Mouse (Mus musculus): ENCODE results near the gene Srgap3. TPM values are rescaled to one million over a fixed set of nuclear protein-coding genes. Genes with fewer than 3 reads are reported as not detected.

Gene Srgap3
- total and polyA plus RNA-seq, 2 experiments from 2014 or later = 0.33 TPM; not detected in 1

- Histone ChIP-seq H3K4me1 (ENCODE audit: control insufficient read depth, insufficient read depth) (no peaks in the 10 kb centered on the region; the same call in 1 of the 2 replicates), H3K36me3 (replicated peaks; ENCODE audit: control insufficient read depth, insufficient read depth, low read length) (no peaks in the 10 kb centered on the region), H3K27ac (ENCODE audit: low read depth) (no peak overlapping the region), H3K9me3 (replicated peaks; ENCODE audit: control insufficient read depth, low read length) (no peaks in the 10 kb centered on the region), H3K27me3 (ENCODE audit: control insufficient read depth, insufficient read depth, low read length) (no peaks in the 10 kb centered on the region), H3K4me3 (ENCODE audit: low read depth, low read length) (no peak overlapping the region), H3K4me2 (ENCODE audit: low read depth, low read length) (no peak overlapping the region), H3K9ac (replicated peaks; ENCODE audit: low read depth, low read length) (no peak overlapping the region)
- ATAC-seq (ENCODE audit: insufficient read depth, low read depth) (no peak), DNase-seq (ENCODE audit: low spot score) (no peak)
- WGBS = 61% methylated on average over 11 of the region's 11 CpGs
- TF ChIP-seq CTCF (IDR thresholded peaks at IDR 0.05; ENCODE audit: low read depth) (no peak), EP300 (IDR thresholded peaks at IDR 0.05; ENCODE audit: low read depth) (no peak)
Measured at GRCm38 (mm10) chr6:112957583-112958280, 10.7 kb upstream of the Srgap3 start.

GRCm38 (mm10) chr6:112955773-112956172 lies 8.7 kb upstream of the Srgap3 start:
- Histone ChIP-seq H3K27ac (ENCODE audit: low read depth) (no peak overlapping the region), H3K4me2 (ENCODE audit: low read depth, low read length) (no peak overlapping the region), H3K36me3 (replicated peaks; ENCODE audit: control insufficient read depth, insufficient read depth, low read length) (no peaks in the 10 kb centered on the region), H3K9ac (replicated peaks; ENCODE audit: low read depth, low read length) (no peak overlapping the region), H3K4me3 (ENCODE audit: low read depth, low read length) (no peak overlapping the region), H3K9me3 (replicated peaks; ENCODE audit: control insufficient read depth, low read length) (no peaks in the 10 kb centered on the region), H3K4me1 (ENCODE audit: control insufficient read depth, insufficient read depth) (no peaks in the 10 kb centered on the region; the same call in 1 of the 2 replicates), H3K27me3 (ENCODE audit: control insufficient read depth, insufficient read depth, low read length) (no peaks in the 10 kb centered on the region)
- no peak for DNase-seq (ENCODE audit: low spot score)
- WGBS = 22% methylated on average over 2 of the region's 2 CpGs
- TF ChIP-seq CTCF (IDR thresholded peaks at IDR 0.05; ENCODE audit: low read depth) (no peak), EP300 (IDR thresholded peaks at IDR 0.05; ENCODE audit: low read depth) (no peak)
- ATAC-seq (ENCODE audit: insufficient read depth, low read depth) = no peak

GRCm38 (mm10) chr6:112953905-112954304 lies 6.8 kb upstream of the Srgap3 start:
- Histone ChIP-seq H3K36me3 (replicated peaks; ENCODE audit: control insufficient read depth, insufficient read depth, low read length) (no peaks in the 10 kb centered on the region), H3K4me1 (ENCODE audit: control insufficient read depth, insufficient read depth) (no peaks in the 10 kb centered on the region; the same call in 1 of the 2 replicates), H3K9me3 (replicated peaks; ENCODE audit: control insufficient read depth, low read length) (no peaks in the 10 kb centered on the region), H3K4me2 (ENCODE audit: low read depth, low read length) (no peak overlapping the region), H3K27ac (ENCODE audit: low read depth) (no peak overlapping the region), H3K27me3 (ENCODE audit: control insufficient read depth, insufficient read depth, low read length) (no peaks in the 10 kb centered on the region), H3K4me3 (ENCODE audit: low read depth, low read length) (no peak overlapping the region), H3K9ac (replicated peaks; ENCODE audit: low read depth, low read length) (no peak overlapping the region)
- 68% methylated on average over 7 of the region's 7 CpGs for WGBS
- ATAC-seq (ENCODE audit: insufficient read depth, low read depth) (no peak), DNase-seq (ENCODE audit: low spot score) (no peak)
- TF ChIP-seq EP300 (IDR thresholded peaks at IDR 0.05; ENCODE audit: low read depth) (no peak), CTCF (IDR thresholded peaks at IDR 0.05; ENCODE audit: low read depth) (no peak)

- Histone ChIP-seq H3K27me3 (ENCODE audit: control insufficient read depth, insufficient read depth, low read length) (no peaks in the 10 kb centered on the region), H3K4me3 (ENCODE audit: low read depth, low read length) (no peak overlapping the region), H3K4me1 (ENCODE audit: control insufficient read depth, insufficient read depth) (no peaks in the 10 kb centered on the region; the same call in 1 of the 2 replicates), H3K9me3 (replicated peaks; ENCODE audit: control insufficient read depth, low read length) (no peaks in the 10 kb centered on the region), H3K36me3 (replicated peaks; ENCODE audit: control insufficient read depth, insufficient read depth, low read length) (no peaks in the 10 kb centered on the region), H3K4me2 (ENCODE audit: low read depth, low read length) (no peak overlapping the region), H3K27ac (ENCODE audit: low read depth) (no peak overlapping the region), H3K9ac (replicated peaks; ENCODE audit: low read depth, low read length) (no peak overlapping the region)
- TF ChIP-seq CTCF (IDR thresholded peaks at IDR 0.05; ENCODE audit: low read depth) (no peak), EP300 (IDR thresholded peaks at IDR 0.05; ENCODE audit: low read depth) (no peak)
- DNase-seq (ENCODE audit: low spot score) (no peak), ATAC-seq (ENCODE audit: insufficient read depth, low read depth) (no peak)
- 85% methylated on average over 2 of the region's 2 CpGs for WGBS
Measured at GRCm38 (mm10) chr6:112951254-112951653, 4.2 kb upstream of the Srgap3 start.

DNA sequence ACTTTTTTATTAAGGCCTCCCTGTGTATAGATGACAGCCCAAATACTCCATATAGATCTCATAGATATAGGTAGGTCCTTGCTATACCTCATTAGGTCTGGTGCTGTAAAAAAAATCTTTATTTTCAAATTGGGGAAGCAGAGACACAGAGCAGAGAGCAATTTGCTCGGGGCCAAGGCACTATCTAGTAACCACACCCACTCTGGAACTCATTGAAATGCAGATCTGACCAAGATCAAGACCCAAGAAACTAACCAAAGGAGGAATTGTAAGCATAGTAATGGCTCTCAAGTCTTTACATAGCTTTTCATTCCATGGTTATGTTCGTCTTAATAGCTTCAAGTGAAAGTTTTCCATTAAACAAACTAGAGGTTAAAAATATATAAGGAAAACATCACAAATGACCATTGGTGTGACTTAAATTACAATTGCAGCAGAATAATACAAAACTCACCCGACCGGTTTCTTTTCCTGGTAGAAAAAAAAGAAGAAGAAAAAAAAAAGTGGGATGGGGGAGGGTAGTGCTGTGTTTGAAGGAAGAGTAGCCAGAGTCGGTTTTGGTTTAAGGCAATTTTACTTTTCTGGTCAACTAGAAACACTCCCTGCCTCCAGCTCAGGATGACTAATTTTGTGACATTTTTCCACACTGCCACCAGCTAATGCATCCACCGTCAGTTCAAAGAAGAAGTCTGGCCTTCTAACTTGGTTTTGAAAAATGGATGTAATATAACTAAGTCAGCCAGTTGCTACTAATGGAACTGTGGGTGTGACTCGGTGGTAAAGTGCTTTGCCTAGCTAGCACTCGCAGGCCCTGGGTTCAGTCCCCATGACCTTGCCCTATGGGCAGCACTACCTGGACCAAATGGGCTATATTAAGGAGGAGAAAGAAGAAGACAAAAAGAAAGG lies 3.4 kb upstream of the Srgap3 start:
- ATAC-seq (ENCODE audit: insufficient read depth, low read depth) (no peak), DNase-seq (ENCODE audit: low spot score) (no peak)
- TF ChIP-seq CTCF (IDR thresholded peaks at IDR 0.05; ENCODE audit: low read depth) (no peak), EP300 (IDR thresholded peaks at IDR 0.05; ENCODE audit: low read depth) (no peak)
- 62% methylated on average over 8 of the region's 8 CpGs for WGBS
- Histone ChIP-seq H3K36me3 (replicated peaks; ENCODE audit: control insufficient read depth, insufficient read depth, low read length) (no peaks in the 10 kb centered on the region), H3K9ac (replicated peaks; ENCODE audit: low read depth, low read length) (no peak overlapping the region), H3K27ac (ENCODE audit: low read depth) (no peak overlapping the region), H3K27me3 (ENCODE audit: control insufficient read depth, insufficient read depth, low read length) (no peaks in the 10 kb centered on the region), H3K4me1 (ENCODE audit: control insufficient read depth, insufficient read depth) (no peaks in the 10 kb centered on the region; the same call in 1 of the 2 replicates), H3K4me2 (ENCODE audit: low read depth, low read length) (no peak overlapping the region), H3K9me3 (replicated peaks; ENCODE audit: control insufficient read depth, low read length) (no peaks in the 10 kb centered on the region), H3K4me3 (ENCODE audit: low read depth, low read length) (no peak overlapping the region)
